Mouse (Mus musculus): Measurements from ENCODE around the gene Oas1h. TPM values are rescaled to one million over a fixed set of nuclear protein-coding genes. Genes with fewer than 3 reads are reported as not detected.

Oas1h gene
- not detected in 4 replicates for total RNA-seq (2023; ENCODE audit: inconsistent age)

DNA sequence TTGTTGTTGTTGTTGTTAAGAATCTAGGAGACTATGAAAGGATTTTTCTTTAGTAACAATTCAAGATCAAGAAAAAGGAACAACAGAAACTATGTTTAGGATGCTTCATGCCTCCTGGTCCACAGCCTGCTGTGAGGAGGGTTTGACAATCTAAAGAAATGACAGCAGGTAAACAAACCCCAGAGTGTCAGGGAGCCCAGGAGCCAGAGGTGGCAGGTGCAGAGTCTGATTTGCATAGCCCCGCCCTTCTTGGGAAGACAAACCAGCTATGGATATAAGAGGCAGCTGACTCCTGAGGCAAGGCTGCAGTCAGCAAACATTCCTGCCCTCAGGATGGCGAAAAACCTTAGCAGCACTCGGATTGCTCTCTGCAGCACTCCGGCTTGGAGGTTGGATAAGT is at the start of gene Oas1h:
Oas1h (plus strand) TSS at position 301 of the 400 bp plus-strand sequence.

DNA sequence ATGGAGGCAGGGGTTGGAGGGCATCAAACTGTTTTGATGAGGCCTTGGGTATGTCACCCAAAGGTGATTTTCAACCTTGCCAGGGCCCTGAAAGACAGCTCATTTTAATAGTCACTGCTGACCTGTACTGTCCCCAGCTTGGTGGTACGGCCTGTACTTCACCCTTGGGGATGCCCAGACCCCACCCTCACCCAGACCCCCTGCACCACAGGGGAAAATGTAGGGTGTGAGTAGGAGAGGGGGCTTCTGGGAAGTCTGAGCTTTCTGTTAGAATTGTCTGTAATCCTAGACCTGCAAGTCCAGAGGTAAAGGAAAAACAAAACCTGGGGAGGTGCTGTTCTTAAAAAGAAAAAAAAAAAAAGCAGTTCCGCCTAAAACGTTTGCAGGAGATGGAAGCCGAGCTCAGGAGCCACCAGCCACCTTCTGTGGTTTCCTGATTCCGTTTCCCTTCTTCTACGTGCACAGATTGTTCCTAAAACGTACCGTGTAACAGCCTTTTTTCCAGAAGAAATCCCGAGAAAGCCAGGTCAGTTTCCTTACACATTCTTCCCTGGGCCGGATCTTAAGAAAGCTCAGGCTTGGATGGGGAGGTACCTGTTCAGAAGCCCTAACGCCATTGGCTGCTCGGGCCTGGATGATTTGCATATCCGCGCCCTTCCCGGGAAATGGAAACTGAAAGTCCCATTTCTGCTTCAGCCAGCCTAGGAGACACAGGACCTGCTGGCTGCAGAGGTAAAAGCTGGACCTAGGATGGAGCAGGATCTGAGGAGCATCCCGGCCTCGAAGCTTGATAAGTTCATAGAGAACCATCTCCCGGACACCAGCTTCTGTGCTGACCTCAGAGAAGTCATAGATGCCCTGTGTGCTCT is 49.0 kb upstream of the Oas1h start, which contains the start of gene Oas1c:
Oas1c (minus strand) TSS at position 564 of the 869 bp plus-strand sequence.

DNA sequence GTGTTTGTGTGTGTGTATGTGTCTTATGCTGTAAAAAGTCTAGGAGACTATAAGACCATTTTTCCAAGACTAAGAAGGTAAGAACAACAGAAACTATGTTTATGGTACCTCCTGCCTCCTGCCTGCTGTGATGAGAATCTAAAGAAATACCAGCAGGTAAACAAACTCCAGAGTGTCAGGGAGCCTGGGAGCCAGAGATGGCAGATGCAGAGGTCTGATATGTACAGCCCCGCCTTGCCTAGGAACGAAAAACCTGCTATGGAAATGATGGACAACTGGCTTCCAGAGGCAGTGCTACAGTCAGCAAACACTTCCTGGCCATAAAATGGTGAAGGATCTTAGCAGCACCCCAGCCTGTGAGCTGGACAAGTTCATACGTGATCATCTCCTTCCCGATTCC is 14.2 kb upstream of the Oas1h start, which contains the start of gene Oas1f:
Oas1f (plus strand) TSS at position 301 of the 400 bp plus-strand sequence.

DNA sequence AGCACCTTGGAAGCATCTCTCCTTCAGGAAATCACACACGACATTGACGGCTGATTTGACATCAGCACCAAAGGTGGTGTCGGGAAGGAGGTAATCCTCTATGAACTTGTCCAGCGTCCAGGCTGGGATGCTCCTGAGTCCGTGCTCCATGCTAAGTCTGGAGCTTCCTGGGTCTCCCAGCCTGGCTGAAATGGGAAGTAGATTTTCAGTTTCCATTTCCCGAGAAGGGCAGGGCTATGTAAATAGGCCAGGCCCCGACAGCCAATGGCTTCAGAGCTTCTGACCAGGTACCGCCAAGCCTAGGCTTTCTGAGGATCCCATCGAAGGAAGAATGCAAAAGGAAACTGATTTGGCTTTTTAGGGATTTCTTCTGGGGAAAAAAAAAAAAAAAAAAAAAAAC is 26.2 kb downstream of the Oas1h start, which contains the start of gene Oas1g:
Oas1g (minus strand) TSS at position 201 of the 400 bp plus-strand sequence.

DNA sequence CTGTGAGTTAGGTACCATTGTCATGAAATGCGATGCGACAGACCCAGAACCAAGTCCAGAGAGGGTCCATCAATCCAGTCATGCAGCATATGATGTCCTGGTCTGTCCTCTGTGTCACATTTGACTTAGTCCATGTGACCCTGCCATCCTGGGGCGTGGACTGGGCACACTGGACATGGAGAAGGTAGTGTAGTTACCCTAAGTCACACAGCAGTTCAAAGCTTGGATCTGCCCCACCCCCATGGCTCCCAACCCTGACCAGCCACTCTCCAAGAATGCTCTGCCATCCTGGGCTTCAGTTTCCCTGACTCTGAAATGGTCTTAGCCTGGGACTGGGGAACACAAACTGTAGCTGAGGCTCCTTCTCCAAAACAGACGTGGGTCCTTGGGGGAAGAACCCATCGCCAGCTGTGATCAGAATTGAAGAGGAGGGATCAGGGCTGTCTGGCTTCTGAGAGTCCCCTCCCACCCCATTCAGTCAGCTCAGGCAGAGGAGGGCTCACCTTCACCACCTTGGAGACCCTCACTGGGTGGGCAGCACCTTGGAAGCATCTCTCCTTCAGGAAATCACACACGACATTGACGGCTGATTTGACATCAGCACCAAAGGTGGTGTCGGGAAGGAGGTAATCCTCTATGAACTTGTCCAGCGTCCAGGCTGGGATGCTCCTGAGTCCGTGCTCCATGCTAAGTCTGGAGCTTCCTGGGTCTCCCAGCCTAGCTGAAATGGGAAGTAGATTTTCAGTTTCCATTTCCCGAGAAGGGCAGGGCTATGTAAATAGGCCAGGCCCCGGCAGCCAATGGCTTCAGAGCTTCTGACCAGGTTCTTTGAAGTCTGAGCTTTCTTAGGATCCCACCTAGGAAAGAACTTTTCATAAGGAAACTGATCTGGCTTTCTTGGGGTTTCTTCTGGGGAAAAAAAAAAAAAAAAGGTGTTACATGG is 45.8 kb downstream of the Oas1h start, which contains the start of gene Oas1a:
Oas1a (minus strand) TSS at position 731 of the 943 bp plus-strand sequence.

DNA sequence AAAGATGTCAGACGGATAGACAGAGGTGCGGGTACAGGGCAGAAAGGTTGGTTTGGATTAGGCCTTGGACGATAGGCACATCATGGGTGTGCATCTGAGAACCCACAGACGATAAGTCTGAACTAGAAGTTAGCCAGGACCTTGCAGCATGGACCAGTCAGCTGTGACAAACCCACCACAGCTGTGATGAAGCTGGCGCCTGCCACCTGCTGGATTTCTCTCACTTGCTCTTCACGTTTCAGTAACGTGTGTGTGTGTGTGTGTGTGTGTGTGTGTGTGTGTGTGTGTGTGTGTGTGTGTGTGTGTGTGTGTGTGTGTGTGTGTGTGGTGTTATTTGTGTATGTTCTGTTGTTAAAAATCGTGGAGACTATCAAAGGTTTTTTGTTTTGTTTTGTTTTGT is 53.0 kb downstream of the Oas1h start, which contains the start of gene Oas1d:
Oas1d (plus strand) TSS at position 333 of the 400 bp plus-strand sequence.

Other genes with a start within 250 kb of the Oas1h start
- 3.3 to 4.4 TPM (median 4.0 TPM) in 4 replicates for gene Rita1, start 248.8 kb upstream of the Oas1h start, total RNA-seq (2023; ENCODE audit: inconsistent age)
- gene Ddx54, start 248.7 kb upstream of the Oas1h start, total RNA-seq (2023; ENCODE audit: inconsistent age): 169 to 181 TPM (median 174 TPM) in 4 replicates
- gene Cfap73, start 227.2 kb upstream of the Oas1h start, total RNA-seq (2023; ENCODE audit: inconsistent age): not detected in 4 replicates
- 39.5 to 56.3 TPM (median 51.7 TPM) in 4 replicates for gene Rasal1, start 212.6 kb upstream of the Oas1h start, total RNA-seq (2023; ENCODE audit: inconsistent age)
- gene Dtx1, start 149.5 kb upstream of the Oas1h start, total RNA-seq (2023; ENCODE audit: inconsistent age): 226 to 261 TPM (median 233 TPM) in 4 replicates
- 4.4 to 13.2 TPM (median 6.7 TPM) in 4 replicates for gene Oas2, start 111.6 kb upstream of the Oas1h start, total RNA-seq (2023; ENCODE audit: inconsistent age)
- gene Oas3, start 83.8 kb upstream of the Oas1h start, total RNA-seq (2023; ENCODE audit: inconsistent age): 2.2 to 5.3 TPM (median 3.0 TPM) in 4 replicates
- gene Oas1e, start 65.9 kb upstream of the Oas1h start, total RNA-seq (2023; ENCODE audit: inconsistent age): 0.39 to 0.71 TPM (median 0.48 TPM) in 4 replicates
- 10.8 to 15.9 TPM (median 12.5 TPM) in 4 replicates for gene Oas1c, start 48.9 kb upstream of the Oas1h start, total RNA-seq (2023; ENCODE audit: inconsistent age)
- gene Oas1f, start 14.1 kb upstream of the Oas1h start, total RNA-seq (2023; ENCODE audit: inconsistent age): not detected in 4 replicates
- gene Oas1g, start 26.2 kb downstream of the Oas1h start, total RNA-seq (2023; ENCODE audit: inconsistent age): not detected in 4 replicates
- 2.1 to 5.6 TPM (median 3.4 TPM) in 4 replicates for gene Oas1a, start 46.1 kb downstream of the Oas1h start, total RNA-seq (2023; ENCODE audit: inconsistent age)
- not detected in 4 replicates for gene Oas1d, start 53.1 kb downstream of the Oas1h start, total RNA-seq (2023; ENCODE audit: inconsistent age)
- gene Rph3a, start 148.7 kb downstream of the Oas1h start, total RNA-seq (2023; ENCODE audit: inconsistent age): not detected in 4 replicates

Data from B cell, adult (primary cell).